Mouse (Mus musculus) spleen, adult 10 weeks (tissue): ENCODE measurements around the gene Slc30a4. TPM values are rescaled to one million over a fixed set of nuclear protein-coding genes. Genes with fewer than 3 reads are reported as not detected.

Source experiments
- polyA plus RNA-seq: library from polyadenylated mRNA; stranded (reverse); fragments of 350-450 nt; fragmentation: Illumina TruSeq; extraction: RNeasy Lipid Tissue Mini Kit (QIAGEN cat#74804); gene quantifications from one replicate; pipeline ENCODE4 v1.2.3, GENCODE M21; 2015; ENCODE audit warnings: low replicate concordance; ENCODE audit not compliant: insufficient read depth

Gene Slc30a4
- polyA plus RNA-seq, result 17.9 TPM

DNA sequence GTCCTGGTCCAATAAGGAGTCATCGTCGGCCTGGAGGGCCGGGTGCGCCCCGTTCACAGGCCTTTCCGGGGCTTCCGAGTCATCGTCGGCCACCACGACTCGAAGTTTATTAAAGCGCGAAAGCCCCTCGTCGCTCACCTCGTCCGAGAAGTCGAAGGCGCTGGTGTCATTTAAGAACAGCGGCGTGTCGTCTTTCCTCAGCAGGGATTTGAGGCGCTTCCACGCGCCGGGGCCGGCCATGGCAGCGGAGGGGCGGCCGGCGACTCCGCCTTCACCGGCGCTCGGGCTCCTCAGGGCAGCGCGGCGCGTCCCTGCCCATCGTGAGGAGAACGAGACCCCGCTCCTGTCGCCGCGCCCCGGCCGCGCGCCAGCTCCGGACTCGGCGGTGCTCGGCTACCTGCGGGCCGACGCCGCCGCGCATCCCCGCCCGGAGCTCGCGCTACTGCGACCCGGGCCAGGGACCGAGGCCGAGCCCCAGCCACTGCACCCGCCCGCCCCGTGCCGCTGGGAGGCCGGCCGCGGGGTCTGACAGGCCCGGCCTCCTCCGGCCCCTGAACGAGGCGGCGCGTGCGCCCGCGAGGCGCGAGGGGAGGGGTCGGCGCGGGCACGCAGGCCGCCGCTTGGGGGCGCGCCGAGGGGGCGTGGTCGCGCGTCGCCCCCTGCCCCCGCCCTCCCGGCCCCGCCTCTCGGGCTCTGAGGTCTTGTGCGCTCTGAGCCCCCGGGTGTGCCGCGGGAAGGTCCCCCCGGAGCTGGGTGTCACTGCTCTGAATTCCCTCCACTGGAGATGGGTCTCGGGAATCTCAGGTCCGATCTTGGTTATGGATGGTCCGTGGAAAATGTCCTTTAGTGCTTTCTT lies at the start of gene Slc30a4:
Gene Slc30a4 (minus strand): TSS at position 483 of the 856 bp plus-strand sequence.

DNA sequence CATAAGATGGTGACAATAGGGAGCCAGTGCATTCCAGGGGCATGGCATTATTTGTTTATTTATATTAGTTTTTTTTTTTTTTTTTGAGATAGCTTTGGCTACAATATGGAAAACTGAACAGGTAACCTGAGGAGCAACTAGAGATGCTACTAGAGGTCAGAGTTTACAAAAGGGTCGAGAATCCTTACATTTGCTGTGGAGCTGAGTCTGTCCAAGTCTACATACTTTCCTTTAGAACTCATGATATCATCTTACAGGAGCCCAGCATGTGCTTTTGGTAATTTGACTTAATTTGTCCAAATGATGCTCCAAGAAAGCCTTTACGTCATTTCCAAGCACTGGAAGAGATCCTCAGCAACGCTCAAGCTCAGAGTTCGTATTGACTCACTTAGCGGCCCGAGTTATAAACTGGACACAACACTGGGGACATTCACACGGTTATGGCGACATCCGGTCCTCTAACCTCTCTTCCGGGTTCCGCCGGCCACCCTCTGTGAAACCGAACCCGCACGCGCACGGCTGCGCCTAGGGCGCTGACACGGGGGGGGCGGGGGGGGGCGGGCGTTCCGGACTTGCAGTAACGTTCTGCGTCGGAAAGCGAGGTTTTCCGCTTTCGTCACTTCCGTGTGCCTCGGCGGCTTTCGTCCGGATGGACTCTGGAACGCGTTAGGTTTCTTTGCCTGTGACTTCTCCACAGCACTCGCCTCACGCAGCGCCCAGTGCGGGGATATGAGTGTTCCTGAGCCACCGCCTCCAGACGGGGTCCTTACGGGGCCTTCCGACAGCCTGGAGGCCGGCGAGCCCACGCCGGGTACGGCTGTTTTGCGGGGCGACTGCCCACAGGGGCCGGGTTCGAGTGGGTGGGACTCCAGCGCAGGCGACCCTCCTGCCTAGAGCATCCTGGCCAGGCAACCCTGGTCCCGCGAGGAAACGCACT lies 35.7 kb upstream of the Slc30a4 start, which contains the start of gene Bloc1s6:
Gene Bloc1s6 (plus strand): TSS at position 610 of the 937 bp plus-strand sequence.

DNA sequence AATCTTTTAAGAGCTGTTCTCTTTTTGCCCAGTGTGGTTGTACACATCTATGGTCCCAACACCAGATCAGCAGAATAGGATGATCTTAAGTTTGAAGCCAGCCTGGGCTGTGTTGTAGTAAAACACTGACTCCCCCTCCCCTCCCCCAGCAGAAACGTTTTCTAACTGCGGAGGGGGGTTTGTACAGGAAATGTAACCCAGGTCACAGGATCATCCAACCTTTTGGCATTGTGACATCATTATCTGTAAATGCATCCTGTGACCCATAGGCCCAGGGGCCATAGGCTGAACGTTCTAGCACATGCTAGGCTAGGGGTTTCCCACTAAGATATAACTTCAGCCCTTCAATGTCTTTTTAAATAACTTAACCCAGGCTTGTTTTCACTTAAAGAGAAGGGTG lies 65.8 kb downstream of the Slc30a4 start, which contains the start of gene AA467197:
Gene AA467197 (plus strand): TSS at position 301 of the 400 bp plus-strand sequence.

Other genes starting within 250 kb of the Slc30a4 start
- gene Gm14085, start 217.7 kb downstream of the Slc30a4 start, polyA plus RNA-seq, result 15.0 TPM
- 25.4 TPM for gene Gatm, start 91.4 kb downstream of the Slc30a4 start, polyA plus RNA-seq
- 0.61 TPM for gene AA467197, start 65.7 kb downstream of the Slc30a4 start, polyA plus RNA-seq
- 46.5 TPM for gene Bloc1s6, start 35.8 kb upstream of the Slc30a4 start, polyA plus RNA-seq
- gene Sqor, start 62.6 kb upstream of the Slc30a4 start, polyA plus RNA-seq, result 19.1 TPM